Mouse (Mus musculus) midbrain, postnatal 0 days (tissue): ENCODE results near the gene Eva1c. TPM values are rescaled to one million over a fixed set of nuclear protein-coding genes. Genes with fewer than 3 reads are reported as not detected.

Experiments used
- ATAC-seq: fragments of 200-750 bp; cut with Nextera tagmentation; 2 replicates; pipeline ENCODE4 v1.8.0; 2017; ENCODE audit warnings: moderate number of reproducible peaks, mild to moderate bottlenecking, moderate TSS enrichment, moderate library complexity; ENCODE audit not compliant: low FRiP score
- DNase-seq: peaks from one replicate; pipeline ENCODE4 v3.0.0-alpha.2; 2015; ENCODE audit warnings: low spot score
- H3K27ac ChIP-seq: fragments of 300-500 bp; sonication (generic); 2 replicates; pipeline ENCODE4 v1.5.1; 2014; ENCODE audit warnings: low read depth, mild to moderate bottlenecking, low read length, mixed read lengths
- H3K27me3 ChIP-seq: fragments of 300-500 bp; sonication (generic); 2 replicates; pipeline ENCODE4 v1.6.1; 2014; ENCODE audit warnings: low read length, control low read depth, mixed read lengths; ENCODE audit not compliant: insufficient read depth
- H3K36me3 ChIP-seq: fragments of 300-500 bp; sonication (generic); 2 replicates; pipeline ENCODE4 v1.6.1; 2014; ENCODE audit warnings: low read length, control low read depth, mixed read lengths; ENCODE audit not compliant: insufficient read depth
- H3K4me1 ChIP-seq: fragments of 300-500 bp; sonication (generic); 2 replicates; pipeline ENCODE4 v1.6.1; 2014; ENCODE audit warnings: mild to moderate bottlenecking, control low read depth, antibody characterized with exemption, low read length, mixed read lengths; ENCODE audit not compliant: insufficient read depth
- H3K4me2 ChIP-seq: fragments of 300-500 bp; sonication (generic); 2 replicates; pipeline ENCODE4 v1.6.1; 2014; ENCODE audit warnings: low read depth, mild to moderate bottlenecking, low read length, mixed read lengths; ENCODE audit not compliant: poor library complexity, severe bottlenecking
- H3K4me3 ChIP-seq: fragments of 300-500 bp; sonication (generic); 2 replicates; pipeline ENCODE4 v1.5.1; 2014; ENCODE audit warnings: low read depth, mild to moderate bottlenecking, low read length, moderate library complexity
- H3K9ac ChIP-seq: fragments of 300-500 bp; sonication (generic); replicated peaks from 2 replicates; pipeline ENCODE4 v1.6.1; 2014; ENCODE audit warnings: mild to moderate bottlenecking, low read length, moderate library complexity, mixed read lengths; ENCODE audit not compliant: poor library complexity, severe bottlenecking
- H3K9me3 ChIP-seq: fragments of 300-500 bp; sonication (generic); 2 replicates; pipeline ENCODE4 v1.6.1; 2016; ENCODE audit warnings: low read length, control low read depth
- CTCF ChIP-seq: IDR thresholded peaks from 2 replicates; pipeline ENCODE4 v1.5.1; 2016; ENCODE audit warnings: antibody characterized with exemption, mild to moderate bottlenecking
- WGBS: fragments of 180-500 bp; shearing (Covaris S2); extraction: QIAGEN DNeasy Blood & Tissue Kit; methylation state at CpG from one replicate; pipeline ENCODE4 v1.1.7; 2014; 5-methylcytosine and 5-hydroxymethylcytosine counted together
- polyA plus RNA-seq: library from polyadenylated mRNA; unstranded; fragments of >200 nt; fragmentation: Nextera tagmentation; extraction: Ambion mirVana; gene quantifications from 2 replicates; pipeline ENCODE4 v1.2.1, GENCODE M21; 2015
- total RNA-seq: library from RNA; depleted of rRNA; stranded (reverse); fragments of >200 nt; gene quantifications from 2 replicates; pipeline ENCODE4 v1.2.3, GENCODE M21; 2014

Eva1c gene
- total and polyA plus RNA-seq, 2 experiments from 2014 or later, result 3.5 to 4.3 TPM

DNA sequence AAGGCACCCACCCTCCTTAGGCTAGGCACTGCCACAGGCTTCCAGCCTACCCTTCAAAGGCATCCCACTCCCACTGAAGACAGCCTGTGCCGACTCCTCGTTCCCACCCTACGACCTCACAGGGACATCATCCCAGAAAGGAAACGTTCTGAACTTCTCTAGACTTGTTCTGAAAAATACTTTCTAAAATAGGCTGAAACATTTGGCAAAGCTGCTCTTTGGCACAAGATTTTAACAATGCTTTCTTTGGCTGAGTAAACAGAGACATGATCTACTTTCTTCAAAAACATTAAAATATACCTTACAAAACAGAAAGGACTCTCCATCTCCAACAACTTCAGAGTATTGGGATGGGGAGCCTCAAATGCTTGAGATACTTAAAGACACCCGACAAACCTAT lies 25.3 kb upstream of the Eva1c start:
- H3K27me3 ChIP-seq, result no peaks in the 10 kb centered on the region
- WGBS, result 92% methylated on average over 5 of the region's 5 CpGs
- peaks cover 57% of the 10 kb centered on the region for H3K36me3 ChIP-seq
- ATAC-seq (no peak), DNase-seq (no peak)
- no peak overlapping the region for H3K4me2 ChIP-seq
- H3K9ac ChIP-seq, result no peak overlapping the region
- TF ChIP-seq CTCF, result no peak
- no peak overlapping the region for H3K27ac ChIP-seq
- H3K4me3 ChIP-seq, result no peak overlapping the region
- H3K9me3 ChIP-seq, result no peaks in the 10 kb centered on the region
- no peaks in the 10 kb centered on the region for H3K4me1 ChIP-seq

DNA sequence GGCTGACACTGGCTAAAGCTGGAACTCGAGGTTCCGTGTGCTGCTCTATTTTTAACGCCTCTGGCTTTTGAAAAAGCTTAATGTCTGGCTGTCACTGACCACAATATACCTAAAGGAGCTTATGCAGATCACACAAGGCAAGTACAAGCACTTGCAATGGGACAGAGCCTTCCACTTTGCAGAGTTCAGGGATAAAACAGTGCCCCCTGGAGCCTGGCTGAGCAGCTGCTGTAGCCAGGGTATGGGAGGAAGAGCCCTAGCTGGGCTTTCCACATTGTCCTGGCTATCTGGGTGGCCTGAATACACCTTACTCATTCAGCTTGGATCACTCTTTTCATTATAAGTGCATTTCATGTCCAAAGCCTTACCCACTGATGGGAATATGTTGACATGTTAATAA lies 24.6 kb upstream of the Eva1c start:
- H3K36me3 ChIP-seq, result peaks cover 51% of the 10 kb centered on the region
- peak; percentile 14 for DNase-seq
- no peaks in the 10 kb centered on the region for H3K27me3 ChIP-seq
- no peak overlapping the region for H3K27ac ChIP-seq
- no peak overlapping the region for H3K9ac ChIP-seq
- no peak overlapping the region for H3K4me3 ChIP-seq
- 43% methylated on average over 3 of the region's 3 CpGs for WGBS
- H3K9me3 ChIP-seq, result no peaks in the 10 kb centered on the region
- H3K4me2 ChIP-seq, result no peak overlapping the region
- no peaks in the 10 kb centered on the region for H3K4me1 ChIP-seq
- ATAC-seq, result no peak
- TF ChIP-seq CTCF, result peak; percentile 62

DNA sequence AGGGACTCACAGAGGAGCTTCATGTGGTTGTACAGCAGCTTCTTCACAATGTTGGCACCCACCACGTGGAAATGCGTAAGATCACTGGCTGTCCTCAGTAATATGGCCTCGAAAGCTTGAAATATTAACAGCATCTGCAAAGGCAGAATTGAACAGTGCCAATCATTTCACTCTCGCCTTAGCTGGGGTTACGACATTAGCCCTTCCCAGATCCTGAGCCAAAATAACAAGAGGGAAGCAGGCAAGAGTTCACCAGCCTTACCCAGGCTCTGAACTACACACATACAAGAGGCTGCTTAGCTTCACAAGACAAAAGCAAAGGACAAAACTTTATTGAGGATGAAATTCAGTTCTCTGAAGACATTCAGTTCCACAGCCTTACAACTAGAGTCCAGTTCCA lies 22.1 kb upstream of the Eva1c start:
- no peak overlapping the region for H3K4me3 ChIP-seq
- no peaks in the 10 kb centered on the region for H3K27me3 ChIP-seq
- H3K36me3 ChIP-seq, result peaks cover 37% of the 10 kb centered on the region
- H3K4me2 ChIP-seq, result no peak overlapping the region
- ATAC-seq, result no peak
- 97% methylated on average over 5 of the region's 5 CpGs for WGBS
- no peak overlapping the region for H3K27ac ChIP-seq
- H3K4me1 ChIP-seq, result no peaks in the 10 kb centered on the region
- no peak for DNase-seq
- H3K9me3 ChIP-seq, result no peaks in the 10 kb centered on the region
- no peak overlapping the region for H3K9ac ChIP-seq
- TF ChIP-seq CTCF, result no peak

DNA sequence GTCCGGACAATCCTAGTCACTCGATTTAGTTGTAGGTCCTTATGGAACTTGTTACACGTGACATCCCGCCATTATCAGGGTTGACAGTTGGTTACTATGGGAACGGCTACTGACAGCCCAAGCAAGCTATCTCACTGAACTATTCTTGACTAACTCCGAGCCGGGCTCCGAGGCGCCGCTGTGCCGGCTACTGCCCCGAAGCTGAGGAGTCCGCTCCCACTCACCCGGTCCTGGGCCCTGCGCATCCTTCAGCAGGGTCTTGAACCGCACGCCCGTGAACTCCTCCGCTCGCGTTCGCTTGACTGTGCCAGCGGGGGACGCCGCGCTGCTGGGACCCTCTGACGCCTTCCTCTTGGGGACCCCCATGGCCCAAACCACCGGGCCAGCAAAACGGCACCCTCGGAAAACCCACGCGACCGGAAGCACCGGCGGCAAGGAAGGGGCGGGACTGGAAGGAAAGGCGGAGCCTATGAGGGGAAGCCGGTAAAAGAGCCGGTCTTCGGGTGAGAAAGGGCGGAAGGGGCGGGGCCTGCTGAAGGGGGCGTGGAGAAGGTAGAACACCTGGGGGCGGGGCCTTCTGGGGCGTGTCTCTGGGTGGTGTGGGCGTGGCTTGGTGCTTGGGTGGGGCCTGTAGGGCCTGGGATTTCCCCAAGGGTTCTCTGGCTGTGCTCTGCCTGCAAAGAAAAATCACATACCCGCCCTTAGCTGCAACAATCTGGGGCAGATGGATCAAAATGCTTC lies 16.4 kb upstream of the Eva1c start, which contains the start of gene Urb1:
Gene Urb1 (minus strand): TSS at position 439 of the 741 bp plus-strand sequence.
- peak within 1 kb of the TSS; percentile 85 for H3K4me2 ChIP-seq
- H3K27ac ChIP-seq, result peak within 1 kb of the TSS; percentile 40
- peak within 1 kb of the TSS; percentile 73 for H3K4me3 ChIP-seq
- TF ChIP-seq CTCF, result no peak
- H3K9me3 ChIP-seq, result no peaks in the 10 kb centered on the region
- ATAC-seq (peak; percentile 96), DNase-seq (peak; percentile 95)
- peaks cover 8% of the 10 kb centered on the region; the same call in 1 of the 2 replicates for H3K36me3 ChIP-seq
- peak within 1 kb of the TSS; percentile 48 for H3K9ac ChIP-seq
- peaks cover 2% of the 10 kb centered on the region; the same call in 1 of the 2 replicates for H3K4me1 ChIP-seq
- no peaks in the 10 kb centered on the region for H3K27me3 ChIP-seq
- under 1% methylated on average over 45 of the region's 47 CpGs for WGBS

DNA sequence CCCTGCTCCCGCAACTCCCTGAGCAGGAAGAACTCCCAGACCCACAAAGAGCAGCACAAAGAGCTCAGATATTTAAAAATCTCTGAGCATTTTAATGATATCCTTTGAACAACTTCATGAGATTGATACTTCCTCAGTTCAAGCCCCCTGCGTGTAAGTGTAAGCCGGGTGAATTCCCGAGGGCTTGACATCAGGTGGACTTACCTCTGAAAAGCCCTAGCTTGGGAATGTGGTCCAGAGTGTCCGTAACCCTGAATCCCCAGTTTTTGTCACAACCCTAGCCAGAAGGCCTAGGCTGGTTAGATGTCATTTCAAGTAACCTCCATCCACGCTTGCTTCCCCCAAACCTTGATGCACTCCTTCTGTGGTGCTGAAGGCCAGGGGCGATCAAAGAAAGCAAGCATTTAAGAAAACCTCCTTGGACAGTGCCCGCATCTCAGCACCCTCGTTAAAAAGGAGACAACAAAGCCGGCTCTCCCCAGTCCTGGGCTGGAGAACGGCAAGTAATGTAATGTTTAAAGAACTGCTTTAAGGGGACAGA lies 15.7 kb upstream of the Eva1c start:
- Histone ChIP-seq H3K27me3 (no peaks in the 10 kb centered on the region), H3K4me1 (peaks cover 2% of the 10 kb centered on the region; the same call in 1 of the 2 replicates), H3K27ac (peak overlapping the region; percentile 40), H3K4me3 (peak overlapping the region; percentile 73), H3K4me2 (peak overlapping the region; percentile 85), H3K36me3 (peaks cover 2% of the 10 kb centered on the region; the same call in 1 of the 2 replicates), H3K9me3 (no peaks in the 10 kb centered on the region), H3K9ac (peak overlapping the region; percentile 48)
- no peak for DNase-seq
- 31% methylated on average over 11 of the region's 11 CpGs for WGBS
- 0 out of 2 replicates have a peak, but pooled peaks have one; percentile 11 for ATAC-seq
- TF ChIP-seq CTCF, result no peak

DNA sequence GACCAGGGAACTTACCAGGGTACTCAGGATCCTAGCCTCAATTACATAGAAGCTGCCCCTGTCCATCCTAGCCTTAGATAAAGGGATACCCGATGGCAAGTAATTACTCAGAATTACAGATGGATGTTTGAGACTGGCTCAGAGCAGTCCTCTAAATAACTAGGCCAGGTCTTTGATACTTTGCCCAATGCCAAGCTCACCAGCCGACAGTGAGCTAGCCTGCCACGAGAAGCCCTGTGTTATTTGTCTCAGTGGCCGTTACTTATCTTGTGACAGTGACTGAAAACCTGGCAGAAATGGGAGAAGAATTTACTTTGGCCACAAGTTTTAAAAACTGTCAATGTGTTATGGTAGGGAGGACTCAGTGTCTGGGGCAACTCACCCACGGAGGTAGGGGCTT lies 14.4 kb upstream of the Eva1c start:
- Histone ChIP-seq H3K4me1 (peaks cover 2% of the 10 kb centered on the region; the same call in 1 of the 2 replicates), H3K4me2 (no peak overlapping the region), H3K4me3 (no peak overlapping the region), H3K36me3 (no peaks in the 10 kb centered on the region), H3K27me3 (no peaks in the 10 kb centered on the region), H3K9me3 (no peaks in the 10 kb centered on the region), H3K9ac (no peak overlapping the region), H3K27ac (no peak overlapping the region)
- DNase-seq (no peak), ATAC-seq (no peak)
- WGBS, result 89% methylated on average over 5 of the region's 5 CpGs
- TF ChIP-seq CTCF, result no peak
